Mouse (Mus musculus) midbrain, embryonic 15.5 days (tissue): ENCODE results near the gene BC035044. TPM values are rescaled to one million over a fixed set of nuclear protein-coding genes. Genes with fewer than 3 reads are reported as not detected.
A peak's percentile ranks its signal among the peaks of the same experiment; 100 is the strongest.
"Not testable (repeated sequence)": the region's sequence is repeated elsewhere in the genome, so short reads cannot be mapped to it uniquely, and the experiment has no call there.

Experiments
- ATAC-seq: fragments of 200-750 bp; cut with Nextera tagmentation; replicated peaks from 2 replicates; pipeline ENCODE4 v1.8.0; 2017; ENCODE audit warnings: moderate TSS enrichment
- H3K27ac ChIP-seq: fragments of 300-500 bp; sonication (generic); 2 replicates; pipeline ENCODE4 v1.5.1; 2015; ENCODE audit warnings: mild to moderate bottlenecking, inconsistent platforms
- H3K27me3 ChIP-seq: fragments of 300-500 bp; sonication (generic); replicated peaks from 2 replicates; pipeline ENCODE4 v1.6.1; 2015; ENCODE audit warnings: inconsistent platforms
- H3K36me3 ChIP-seq: fragments of 300-500 bp; sonication (generic); replicated peaks from 2 replicates; pipeline ENCODE4 v1.6.1; 2015; ENCODE audit warnings: inconsistent platforms
- H3K4me1 ChIP-seq: fragments of 300-500 bp; sonication (generic); 2 replicates; pipeline ENCODE4 v1.6.1; 2015; ENCODE audit warnings: inconsistent platforms
- H3K4me2 ChIP-seq: fragments of 300-500 bp; sonication (generic); 2 replicates; pipeline ENCODE4 v1.6.1; 2015; ENCODE audit warnings: inconsistent platforms, mild to moderate bottlenecking, moderate library complexity
- H3K4me3 ChIP-seq: fragments of 300-500 bp; sonication (generic); 2 replicates; pipeline ENCODE4 v1.5.1; 2015; ENCODE audit warnings: mild to moderate bottlenecking, inconsistent platforms
- H3K9ac ChIP-seq: fragments of 300-500 bp; sonication (generic); 2 replicates; pipeline ENCODE4 v1.6.1; 2015; ENCODE audit warnings: mild to moderate bottlenecking, inconsistent platforms
- H3K9me3 ChIP-seq: fragments of 300-500 bp; sonication (generic); 2 replicates; pipeline ENCODE4 v1.6.1; 2016; ENCODE audit warnings: inconsistent platforms
- WGBS: fragments of 180-500 bp; shearing (Covaris S2); methylation state at CpG from one replicate; pipeline ENCODE4 v1.1.7; 2015; ENCODE audit warnings: mixed read lengths; 5-methylcytosine and 5-hydroxymethylcytosine counted together
- polyA plus RNA-seq: library from polyadenylated mRNA; unstranded; fragments of >200 nt; fragmentation: Nextera tagmentation; extraction: Ambion mirVana; gene quantifications from 2 replicates; pipeline ENCODE4 v1.2.1, GENCODE M21; 2015

BC035044 gene
- polyA plus RNA-seq, 1 experiment from 2014 or later = 0.62 TPM

GRCm38 (mm10) chr6:128845998-128846542 is 44.9 kb downstream of the BC035044 start:
- Histone ChIP-seq H3K36me3 (no peaks in the 10 kb centered on the region), H3K9me3 (no peaks in the 10 kb centered on the region), H3K4me1 (peaks cover 22% of the 10 kb centered on the region), H3K4me2 (no peak overlapping the region), H3K4me3 (no peak overlapping the region), H3K27ac (no peak overlapping the region), H3K27me3 (no peaks in the 10 kb centered on the region), H3K9ac (no peak overlapping the region)
- WGBS = 56% methylated on average over 9 of the region's 9 CpGs
- ATAC-seq = no peak

GRCm38 (mm10) chr6:128845319-128845979 is 45.5 kb downstream of the BC035044 start:
- 23% methylated on average over 7 of the region's 7 CpGs for WGBS
- H3K4me2 ChIP-seq = peak overlapping the region; percentile 21
- no peaks in the 10 kb centered on the region for H3K9me3 ChIP-seq
- no peaks in the 10 kb centered on the region for H3K27me3 ChIP-seq
- H3K4me3 ChIP-seq = no peak overlapping the region
- no peaks in the 10 kb centered on the region for H3K36me3 ChIP-seq
- no peak overlapping the region for H3K27ac ChIP-seq
- H3K9ac ChIP-seq = no peak overlapping the region
- H3K4me1 ChIP-seq = peaks cover 22% of the 10 kb centered on the region
- ATAC-seq = no peak

GRCm38 (mm10) chr6:128844586-128845080 is 46.3 kb downstream of the BC035044 start:
- no peak for ATAC-seq
- Histone ChIP-seq H3K27ac (peak overlapping the region; percentile 82; the same call in 1 of the 2 replicates), H3K4me3 (peak overlapping the region; percentile 80), H3K27me3 (no peaks in the 10 kb centered on the region), H3K9ac (peak overlapping the region; percentile 42; the same call in 1 of the 2 replicates), H3K9me3 (no peaks in the 10 kb centered on the region), H3K4me1 (peaks cover 26% of the 10 kb centered on the region), H3K36me3 (no peaks in the 10 kb centered on the region), H3K4me2 (peak overlapping the region; percentile 51)
- WGBS = 68% methylated on average over 5 of the region's 5 CpGs

- Histone ChIP-seq H3K27ac (peak overlapping the region; percentile 82), H3K9ac (peak overlapping the region; percentile 42), H3K36me3 (no peaks in the 10 kb centered on the region), H3K4me2 (peak overlapping the region; percentile 51), H3K4me1 (peaks cover 29% of the 10 kb centered on the region), H3K27me3 (no peaks in the 10 kb centered on the region), H3K4me3 (peak overlapping the region; percentile 80), H3K9me3 (no peaks in the 10 kb centered on the region)
- WGBS = 19% methylated on average over 8 of the region's 8 CpGs
- ATAC-seq = no peak
Measured at GRCm38 (mm10) chr6:128844131-128844530, 46.8 kb downstream of the BC035044 start.

- H3K36me3 ChIP-seq = no peaks in the 10 kb centered on the region
- under 1% methylated on average over 22 of the region's 22 CpGs for WGBS
- H3K9ac ChIP-seq = peak overlapping the region; percentile 42
- no peaks in the 10 kb centered on the region for H3K9me3 ChIP-seq
- peaks cover 29% of the 10 kb centered on the region for H3K4me1 ChIP-seq
- H3K27me3 ChIP-seq = no peaks in the 10 kb centered on the region
- ATAC-seq = peak; percentile 52
- peak overlapping the region; percentile 82 for H3K27ac ChIP-seq
- H3K4me3 ChIP-seq = peak overlapping the region; percentile 80
- peak overlapping the region; percentile 51 for H3K4me2 ChIP-seq
Measured at GRCm38 (mm10) chr6:128843479-128843992, 47.4 kb downstream of the BC035044 start.

- Histone ChIP-seq H3K9me3 (no peaks in the 10 kb centered on the region), H3K4me1 (peaks cover 29% of the 10 kb centered on the region), H3K4me2 (peak overlapping the region; percentile 70), H3K27ac (peak overlapping the region; percentile 89), H3K36me3 (no peaks in the 10 kb centered on the region), H3K9ac (peak overlapping the region; percentile 75), H3K4me3 (peak overlapping the region; percentile 80), H3K27me3 (no peaks in the 10 kb centered on the region)
- peak; percentile 83 for ATAC-seq
- WGBS = 0% methylated on average over 44 of the region's 44 CpGs
Measured at GRCm38 (mm10) chr6:128842945-128843478, 47.9 kb downstream of the BC035044 start.

GRCm38 (mm10) chr6:128842356-128842944 is 48.5 kb downstream of the BC035044 start:
- Histone ChIP-seq H3K4me1 (peaks cover 29% of the 10 kb centered on the region), H3K9ac (peak overlapping the region; percentile 75), H3K9me3 (no peaks in the 10 kb centered on the region), H3K4me3 (peak overlapping the region; percentile 80), H3K27me3 (no peaks in the 10 kb centered on the region), H3K4me2 (peak overlapping the region; percentile 70), H3K27ac (peak overlapping the region; percentile 89), H3K36me3 (no peaks in the 10 kb centered on the region)
- 0 out of 2 replicates have a peak, but pooled peaks have one; percentile 7 for ATAC-seq
- under 1% methylated on average over 20 of the region's 20 CpGs for WGBS

- peak overlapping the region; percentile 75; the same call in 1 of the 2 replicates for H3K9ac ChIP-seq
- ATAC-seq = no peak
- 40% methylated on average over 4 of the region's 4 CpGs for WGBS
- H3K36me3 ChIP-seq = no peaks in the 10 kb centered on the region
- H3K4me2 ChIP-seq = peak overlapping the region; percentile 70
- H3K4me1 ChIP-seq = peaks cover 37% of the 10 kb centered on the region
- H3K4me3 ChIP-seq = peak overlapping the region; percentile 80
- no peaks in the 10 kb centered on the region for H3K9me3 ChIP-seq
- H3K27ac ChIP-seq = no peak overlapping the region
- no peaks in the 10 kb centered on the region for H3K27me3 ChIP-seq
Measured at GRCm38 (mm10) chr6:128841327-128842089, 49.4 kb downstream of the BC035044 start.

- 87% methylated on average over 3 of the region's 3 CpGs for WGBS
Measured at GRCm38 (mm10) chr6:128840669-128841068, 50.3 kb downstream of the BC035044 start.

GRCm38 (mm10) chr6:128839921-128840320 is 51.0 kb downstream of the BC035044 start:
- 72% methylated on average over 7 of the region's 7 CpGs for WGBS
- Histone ChIP-seq H3K4me2 (peak overlapping the region; percentile 62), H3K4me1 (peaks cover 32% of the 10 kb centered on the region), H3K9me3 (no peaks in the 10 kb centered on the region), H3K36me3 (no peaks in the 10 kb centered on the region), H3K9ac (0 out of 2 replicates have a peak overlapping the region, but pooled peaks have one; percentile 65), H3K4me3 (peak overlapping the region; percentile 89), H3K27ac (peak overlapping the region; percentile 91; the same call in 1 of the 2 replicates), H3K27me3 (no peaks in the 10 kb centered on the region)
- no peak for ATAC-seq

More at GRCm38 (mm10) chr6:128840669-128841068, 50.3 kb downstream of the BC035044 start:
- not testable (repeated sequence) for H3K4me3 ChIP-seq, H3K36me3 ChIP-seq, H3K9ac ChIP-seq, H3K4me2 ChIP-seq, H3K27ac ChIP-seq, H3K9me3 ChIP-seq, ATAC-seq, H3K27me3 ChIP-seq
- peaks cover 37% of the 10 kb centered on the region for H3K4me1 ChIP-seq

- under 1% methylated on average over 17 of the region's 17 CpGs for WGBS
Measured at GRCm38 (mm10) chr6:128839266-128839771, 51.6 kb downstream of the BC035044 start.

More at GRCm38 (mm10) chr6:128839266-128839771, 51.6 kb downstream of the BC035044 start:
- H3K4me2 ChIP-seq = peak overlapping the region; percentile 62
- peak overlapping the region; percentile 89 for H3K4me3 ChIP-seq
- H3K36me3 ChIP-seq = no peaks in the 10 kb centered on the region
- H3K27ac ChIP-seq = peak overlapping the region; percentile 91
- H3K9me3 ChIP-seq = no peaks in the 10 kb centered on the region
- peaks cover 27% of the 10 kb centered on the region for H3K4me1 ChIP-seq
- ATAC-seq = peak; percentile 0; the same call in 1 of the 2 replicates
- peak overlapping the region; percentile 65 for H3K9ac ChIP-seq
- H3K27me3 ChIP-seq = no peaks in the 10 kb centered on the region
